Mouse (Mus musculus) left cerebral cortex, adult 18-20 months (tissue): ENCODE measurements around the gene Prdm16. TPM values are rescaled to one million over a fixed set of nuclear protein-coding genes. Genes with fewer than 3 reads are reported as not detected.

Experiments
- DNase-seq, 2 experiments: peaks; one replicate each; pipeline ENCODE4 v3.0.0; 2021 to 2022; ENCODE audit warnings: low spot score in 2 of 2, mixed read lengths in 1 of 2
- total RNA-seq, 2 experiments: library from RNA; stranded (reverse); gene quantifications; 2 replicates each; pipeline ENCODE4 v1.2.3; 2021

Gene Prdm16
- total RNA-seq, 2 experiments from 2014 or later, result 8.3 to 8.8 TPM

GRCm38 (mm10) chr4:154568798-154569197 is 67.9 kb downstream of the Prdm16 start:
- no peak for DNase-seq

GRCm38 (mm10) chr4:154567942-154568341 is 68.7 kb downstream of the Prdm16 start:
- no peak for DNase-seq

GRCm38 (mm10) chr4:154563201-154563600 is 73.5 kb downstream of the Prdm16 start:
- no peak for DNase-seq

- DNase-seq, result peak; percentile 28 to 58
These were observed 78.6 kb downstream of the Prdm16 start for GRCm38 (mm10) chr4:154558041-154558440.

GRCm38 (mm10) chr4:154557168-154557567 is 79.5 kb downstream of the Prdm16 start:
- no peak for DNase-seq

GRCm38 (mm10) chr4:154556418-154556817 is 80.3 kb downstream of the Prdm16 start:
- DNase-seq, result no peak

GRCm38 (mm10) chr4:154549961-154550393 is 86.7 kb downstream of the Prdm16 start:
- DNase-seq, result peak; percentile 20 to 33

GRCm38 (mm10) chr4:154549497-154549896 is 87.2 kb downstream of the Prdm16 start:
- DNase-seq, result no peak

- no peak for DNase-seq
These were observed 89.4 kb downstream of the Prdm16 start for GRCm38 (mm10) chr4:154547176-154547855.

GRCm38 (mm10) chr4:154545296-154545695 is 91.4 kb downstream of the Prdm16 start:
- DNase-seq, result no peak

- no peak for DNase-seq
These were observed 92.8 kb downstream of the Prdm16 start for GRCm38 (mm10) chr4:154543921-154544320.

GRCm38 (mm10) chr4:154543128-154543527 is 93.5 kb downstream of the Prdm16 start:
- no peak for DNase-seq

GRCm38 (mm10) chr4:154542568-154542967 is 94.1 kb downstream of the Prdm16 start:
- DNase-seq, result no peak

- DNase-seq, result no peak
These were observed 94.9 kb downstream of the Prdm16 start for GRCm38 (mm10) chr4:154541632-154542276.

- DNase-seq, result no peak
These were observed 96.0 kb downstream of the Prdm16 start for GRCm38 (mm10) chr4:154540671-154541070.

GRCm38 (mm10) chr4:154539703-154540102 is 97.0 kb downstream of the Prdm16 start:
- DNase-seq, result no peak

- no peak for DNase-seq
These were observed 97.9 kb downstream of the Prdm16 start for GRCm38 (mm10) chr4:154538727-154539126.

GRCm38 (mm10) chr4:154536110-154536509 is 100.6 kb downstream of the Prdm16 start:
- no peak for DNase-seq

- no peak for DNase-seq
These were observed 105.3 kb downstream of the Prdm16 start for GRCm38 (mm10) chr4:154531368-154531767.

- no peak for DNase-seq
These were observed 106.3 kb downstream of the Prdm16 start for GRCm38 (mm10) chr4:154530336-154530735.

GRCm38 (mm10) chr4:154527506-154527905 is 109.2 kb downstream of the Prdm16 start:
- no peak for DNase-seq

GRCm38 (mm10) chr4:154526351-154526786 is 110.3 kb downstream of the Prdm16 start:
- no peak for DNase-seq

GRCm38 (mm10) chr4:154523898-154524297 is 112.8 kb downstream of the Prdm16 start:
- DNase-seq, result no peak
